Mouse (Mus musculus): ENCODE results near the gene Cgrrf1.

DNA sequence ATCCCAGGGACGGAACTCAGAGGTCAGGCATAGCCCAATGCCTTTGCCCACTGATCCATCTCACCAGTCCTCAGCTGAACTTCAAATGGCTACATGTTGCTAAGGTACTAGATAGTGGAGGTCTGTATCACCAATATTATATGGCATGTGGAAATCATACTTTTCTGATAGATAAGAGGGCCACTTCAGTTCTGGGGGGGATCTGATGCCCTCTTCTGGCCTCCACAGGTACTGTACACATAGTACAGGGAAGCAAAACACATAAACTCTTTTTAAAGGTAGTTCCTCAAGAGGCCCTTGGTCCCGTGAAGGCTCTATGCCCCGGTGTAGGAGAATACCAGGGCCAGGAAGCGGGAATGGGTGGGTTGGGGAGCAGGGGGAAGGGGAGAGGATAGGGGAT is 41.6 kb upstream of the Cgrrf1 start:
- TF ChIP-seq CTCF (IDR thresholded peaks at IDR 0.05; ENCODE audit: borderline replicate concordance, control insufficient read depth, extremely low read depth, insufficient read depth, low read length, poor library complexity) (no peak), POLR2A (IDR thresholded peaks at IDR 0.05; ENCODE audit: control insufficient read depth, extremely low read depth, insufficient read depth, low read length, poor library complexity) (no peak)

Data from thymus, adult 2 months (tissue).